Mouse (Mus musculus) stomach, embryonic 15.5 days (tissue): ENCODE data around the gene Cenpj. TPM values are rescaled to one million over a fixed set of nuclear protein-coding genes. Genes with fewer than 3 reads are reported as not detected.

Experiments used
- ATAC-seq: fragments of 200-750 bp; cut with Nextera tagmentation; 2 replicates; pipeline ENCODE4 v1.8.0; 2017; ENCODE audit warnings: low read depth, moderate number of reproducible peaks, moderate TSS enrichment; ENCODE audit not compliant: insufficient read depth, low FRiP score
- H3K27ac ChIP-seq: fragments of 300-500 bp; sonication (generic); 2 replicates; pipeline ENCODE4 v1.5.1; 2015; ENCODE audit warnings: mild to moderate bottlenecking, inconsistent platforms
- H3K27me3 ChIP-seq: fragments of 300-500 bp; sonication (generic); replicated peaks from 2 replicates; pipeline ENCODE4 v1.6.1; 2015; ENCODE audit warnings: inconsistent platforms
- H3K36me3 ChIP-seq: fragments of 300-500 bp; sonication (generic); 2 replicates; pipeline ENCODE4 v1.6.1; 2015; ENCODE audit warnings: inconsistent platforms
- H3K4me1 ChIP-seq: fragments of 300-500 bp; sonication (generic); 2 replicates; pipeline ENCODE4 v1.6.1; 2015; ENCODE audit warnings: inconsistent platforms
- H3K4me2 ChIP-seq: fragments of 300-500 bp; sonication (generic); 2 replicates; pipeline ENCODE4 v1.6.1; 2015; ENCODE audit warnings: mild to moderate bottlenecking, inconsistent platforms
- H3K4me3 ChIP-seq: fragments of 300-500 bp; sonication (generic); replicated peaks from 2 replicates; pipeline ENCODE4 v1.5.1; 2015; ENCODE audit warnings: inconsistent platforms
- H3K9ac ChIP-seq: fragments of 300-500 bp; sonication (generic); 2 replicates; pipeline ENCODE4 v1.6.1; 2015; ENCODE audit warnings: inconsistent platforms
- H3K9me3 ChIP-seq: fragments of 300-500 bp; sonication (generic); 2 replicates; pipeline ENCODE4 v1.6.1; 2016; ENCODE audit warnings: inconsistent platforms
- WGBS: fragments of 180-500 bp; shearing (Covaris S2); methylation state at CpG from one replicate; pipeline ENCODE4 v1.1.7; 2015; 5-methylcytosine and 5-hydroxymethylcytosine counted together
- polyA plus RNA-seq: library from polyadenylated mRNA; unstranded; fragments of >200 nt; fragmentation: Nextera tagmentation; extraction: Ambion mirVana; gene quantifications from 2 replicates; pipeline ENCODE4 v1.2.1, GENCODE M21; 2015

Cenpj gene
- polyA plus RNA-seq, 1 experiment from 2014 or later: 7.2 TPM

GRCm38 (mm10) chr14:56530788-56531187 lies 44.4 kb downstream of the Cenpj start:
- Histone ChIP-seq H3K9me3 (no peaks in the 10 kb centered on the region), H3K4me2 (no peak overlapping the region), H3K9ac (no peak overlapping the region), H3K4me3 (no peak overlapping the region), H3K4me1 (no peaks in the 10 kb centered on the region), H3K27ac (no peak overlapping the region), H3K36me3 (0 out of 2 replicates have a peak, but pooled peaks cover 6% of the 10 kb centered on the region), H3K27me3 (no peaks in the 10 kb centered on the region)
- no peak for ATAC-seq
- WGBS: 76% methylated on average over 2 of the region's 2 CpGs

- H3K9ac ChIP-seq: no peak overlapping the region
- H3K4me1 ChIP-seq: no peaks in the 10 kb centered on the region
- no peak overlapping the region for H3K4me3 ChIP-seq
- H3K36me3 ChIP-seq: no peaks in the 10 kb centered on the region
- no peaks in the 10 kb centered on the region for H3K9me3 ChIP-seq
- H3K27me3 ChIP-seq: no peaks in the 10 kb centered on the region
- no peak overlapping the region for H3K4me2 ChIP-seq
- WGBS: 83% methylated on average over 2 of the region's 2 CpGs
- no peak overlapping the region for H3K27ac ChIP-seq
- no peak for ATAC-seq
These were observed 60.5 kb downstream of the Cenpj start for GRCm38 (mm10) chr14:56514775-56515174.

GRCm38 (mm10) chr14:56512084-56512483 lies 63.1 kb downstream of the Cenpj start:
- ATAC-seq: no peak
- Histone ChIP-seq H3K27me3 (no peaks in the 10 kb centered on the region), H3K27ac (no peak overlapping the region), H3K4me3 (no peak overlapping the region), H3K4me1 (no peaks in the 10 kb centered on the region), H3K9ac (no peak overlapping the region), H3K36me3 (no peaks in the 10 kb centered on the region), H3K9me3 (no peaks in the 10 kb centered on the region), H3K4me2 (no peak overlapping the region)
- 37% methylated on average over 6 of the region's 6 CpGs for WGBS

- ATAC-seq: no peak
- Histone ChIP-seq H3K4me1 (no peaks in the 10 kb centered on the region), H3K4me3 (no peak overlapping the region), H3K4me2 (no peak overlapping the region), H3K9me3 (no peaks in the 10 kb centered on the region), H3K27ac (no peak overlapping the region), H3K36me3 (no peaks in the 10 kb centered on the region), H3K27me3 (no peaks in the 10 kb centered on the region), H3K9ac (no peak overlapping the region)
- 61% methylated on average over 3 of the region's 3 CpGs for WGBS
These were observed 68.5 kb downstream of the Cenpj start for GRCm38 (mm10) chr14:56506743-56507142.

GRCm38 (mm10) chr14:56502407-56502806 lies 72.8 kb downstream of the Cenpj start:
- H3K27ac ChIP-seq: no peak overlapping the region
- H3K9me3 ChIP-seq: no peaks in the 10 kb centered on the region
- H3K9ac ChIP-seq: no peak overlapping the region
- H3K4me3 ChIP-seq: no peak overlapping the region
- no peaks in the 10 kb centered on the region for H3K36me3 ChIP-seq
- no peaks in the 10 kb centered on the region for H3K27me3 ChIP-seq
- ATAC-seq: no peak
- WGBS: 48% methylated on average over 4 of the region's 4 CpGs
- no peaks in the 10 kb centered on the region for H3K4me1 ChIP-seq
- no peak overlapping the region for H3K4me2 ChIP-seq

GRCm38 (mm10) chr14:56489806-56490205 lies 85.4 kb downstream of the Cenpj start:
- no peak for ATAC-seq
- Histone ChIP-seq H3K27me3 (no peaks in the 10 kb centered on the region), H3K4me1 (no peaks in the 10 kb centered on the region), H3K9ac (no peak overlapping the region), H3K4me3 (no peak overlapping the region), H3K36me3 (no peaks in the 10 kb centered on the region), H3K27ac (no peak overlapping the region), H3K4me2 (no peak overlapping the region), H3K9me3 (no peaks in the 10 kb centered on the region)

Other genes with a start within 250 kb of the Cenpj start
- 0.03 and 0.12 TPM in 2 replicates for gene Atp12a, start 210.4 kb downstream of the Cenpj start, polyA plus RNA-seq
- 1.2 and 1.5 TPM in 2 replicates for gene Rnf17, start 172.8 kb downstream of the Cenpj start, polyA plus RNA-seq
- 6.5 TPM in 2 replicates for gene Parp4, start 194 bp upstream of the Cenpj start, polyA plus RNA-seq
- 29.7 and 30.3 TPM in 2 replicates for gene Mphosph8, start 92.8 kb upstream of the Cenpj start, polyA plus RNA-seq
- gene Pspc1, start 202.9 kb upstream of the Cenpj start, polyA plus RNA-seq: 26.9 TPM in 2 replicates
- gene Zmym5, start 236.3 kb upstream of the Cenpj start, polyA plus RNA-seq: 21.9 and 25.4 TPM in 2 replicates